Mouse (Mus musculus) layer of hippocampus, adult 18-20 months (tissue): Measurements from ENCODE around the gene Pimreg. TPM values are rescaled to one million over a fixed set of nuclear protein-coding genes. Genes with fewer than 3 reads are reported as not detected.

Experiments used
- DNase-seq, 2 experiments: peaks; one replicate each; pipeline ENCODE4 v3.0.0; 2022; ENCODE audit warnings: low spot score in 2 of 2
- total RNA-seq, 2 experiments: library from RNA; stranded (reverse); gene quantifications; 2 replicates each; pipeline ENCODE4 v1.2.3; 2021

Gene Pimreg
- total RNA-seq, 2 experiments from 2014 or later: not detected

GRCm38 (mm10) chr11:72065103-72065502 lies 23.3 kb downstream of the Pimreg start:
- no peak for DNase-seq

GRCm38 (mm10) chr11:72066330-72066729 lies 24.5 kb downstream of the Pimreg start:
- no peak for DNase-seq

GRCm38 (mm10) chr11:72067326-72067725 lies 25.5 kb downstream of the Pimreg start:
- no peak for DNase-seq

- DNase-seq: peak; percentile 55 to 67
Measured at GRCm38 (mm10) chr11:72068026-72068425, 26.2 kb downstream of the Pimreg start.

GRCm38 (mm10) chr11:72070733-72071132 lies 28.9 kb downstream of the Pimreg start:
- DNase-seq: no peak

GRCm38 (mm10) chr11:72072331-72072905 lies 30.6 kb downstream of the Pimreg start:
- DNase-seq: no peak

- DNase-seq: no peak
Measured at GRCm38 (mm10) chr11:72074230-72074629, 32.4 kb downstream of the Pimreg start.

- no peak for DNase-seq
Measured at GRCm38 (mm10) chr11:72078056-72078455, 36.2 kb downstream of the Pimreg start.

- peak in 1 of 2 experiments; percentile 74 for DNase-seq
Measured at GRCm38 (mm10) chr11:72078647-72079046, 36.8 kb downstream of the Pimreg start.

GRCm38 (mm10) chr11:72080461-72080860 lies 38.6 kb downstream of the Pimreg start:
- no peak for DNase-seq

- DNase-seq: no peak
Measured at GRCm38 (mm10) chr11:72082601-72083000, 40.8 kb downstream of the Pimreg start.

GRCm38 (mm10) chr11:72084337-72084736 lies 42.5 kb downstream of the Pimreg start:
- DNase-seq: no peak

GRCm38 (mm10) chr11:72086251-72087046 lies 44.6 kb downstream of the Pimreg start:
- peak; percentile 36 to 37 for DNase-seq

- DNase-seq: no peak
Measured at GRCm38 (mm10) chr11:72092390-72092789, 50.6 kb downstream of the Pimreg start.

GRCm38 (mm10) chr11:72094442-72094841 lies 52.6 kb downstream of the Pimreg start:
- no peak for DNase-seq

GRCm38 (mm10) chr11:72095994-72096393 lies 54.2 kb downstream of the Pimreg start:
- no peak for DNase-seq

Other genes starting within 250 kb of the Pimreg start
- not detected for gene Aipl1, start 4.5 kb upstream of the Pimreg start, total RNA-seq
- gene Pitpnm3, start 93.7 kb downstream of the Pimreg start, total RNA-seq: 10 to 100 TPM; 31.6 to 34.4 TPM
- 10 to 100 TPM; 10.4 to 11.6 TPM for gene Gm43951, start 164.8 kb downstream of the Pimreg start, total RNA-seq
- gene 4933427D14Rik, start 165.4 kb downstream of the Pimreg start, total RNA-seq: 10 to 100 TPM; 19.8 to 26.3 TPM
- gene Txndc17, start 165.5 kb downstream of the Pimreg start, total RNA-seq: 10 to 100 TPM; 29.9 to 33.0 TPM
- gene Med31, start 173.6 kb downstream of the Pimreg start, total RNA-seq: 10 to 100 TPM; 14.2 to 17.4 TPM
- 1 to 10 TPM; 8.6 to 9.0 TPM for gene Slc13a5, start 225.2 kb downstream of the Pimreg start, total RNA-seq